Mouse (Mus musculus): Measurements from ENCODE around the gene Nyap1. TPM values are rescaled to one million over a fixed set of nuclear protein-coding genes. Genes with fewer than 3 reads are reported as not detected.
A peak's percentile ranks its signal among the peaks of the same experiment; 100 is the strongest.

Nyap1 gene
- polyA plus RNA-seq, 1 experiment: 12.4 TPM

GRCm38 (mm10) chr5:137718020-137718790 lies 23.2 kb downstream of the Nyap1 start:
- Histone ChIP-seq H3K27me3 (ENCODE audit: control insufficient read depth, insufficient read depth, low read length, poor library complexity, severe bottlenecking) (no peaks in the 10 kb centered on the region), H3K36me3 (ENCODE audit: control insufficient read depth, insufficient read depth, low read length, poor library complexity, severe bottlenecking) (no peaks in the 10 kb centered on the region), H3K9me3 (replicated peaks; ENCODE audit: control insufficient read depth, insufficient read depth, low read length, poor library complexity, severe bottlenecking) (0 out of 2 replicates have a peak, but pooled peaks cover 2% of the 10 kb centered on the region), H3K9ac (ENCODE audit: low read depth, poor library complexity, severe bottlenecking) (no peak overlapping the region), H3K27ac (ENCODE audit: insufficient read depth, low read length) (no peak overlapping the region), H3K4me1 (ENCODE audit: control insufficient read depth, insufficient read depth, low read length) (peaks cover 3% of the 10 kb centered on the region), H3K4me3 (ENCODE audit: low read depth, low read length) (no peak overlapping the region)
- TF ChIP-seq POLR2A (IDR thresholded peaks at IDR 0.05; ENCODE audit: insufficient read depth, low read length) (no peak), CTCF (IDR thresholded peaks at IDR 0.05; ENCODE audit: low read depth, low read length) (no peak), EP300 (IDR thresholded peaks at IDR 0.05; ENCODE audit: insufficient read depth, low read depth, low read length) (no peak)

- Histone ChIP-seq H3K4me3 (ENCODE audit: low read depth, low read length) (no peak overlapping the region), H3K9ac (ENCODE audit: low read depth, poor library complexity, severe bottlenecking) (no peak overlapping the region), H3K27ac (ENCODE audit: insufficient read depth, low read length) (no peak overlapping the region), H3K4me1 (ENCODE audit: control insufficient read depth, insufficient read depth, low read length) (peaks cover 3% of the 10 kb centered on the region), H3K27me3 (ENCODE audit: control insufficient read depth, insufficient read depth, low read length, poor library complexity, severe bottlenecking) (no peaks in the 10 kb centered on the region), H3K36me3 (ENCODE audit: control insufficient read depth, insufficient read depth, low read length, poor library complexity, severe bottlenecking) (no peaks in the 10 kb centered on the region), H3K9me3 (replicated peaks; ENCODE audit: control insufficient read depth, insufficient read depth, low read length, poor library complexity, severe bottlenecking) (0 out of 2 replicates have a peak, but pooled peaks cover 2% of the 10 kb centered on the region)
- TF ChIP-seq CTCF (IDR thresholded peaks at IDR 0.05; ENCODE audit: low read depth, low read length): no peak
- no peak for TF ChIP-seq POLR2A (IDR thresholded peaks at IDR 0.05; ENCODE audit: insufficient read depth, low read length)
- no peak for TF ChIP-seq EP300 (IDR thresholded peaks at IDR 0.05; ENCODE audit: insufficient read depth, low read depth, low read length)
Measured at GRCm38 (mm10) chr5:137715685-137716084, 25.7 kb downstream of the Nyap1 start.

- Histone ChIP-seq H3K4me3 (ENCODE audit: low read depth, low read length) (no peak overlapping the region), H3K36me3 (ENCODE audit: control insufficient read depth, insufficient read depth, low read length, poor library complexity, severe bottlenecking) (no peaks in the 10 kb centered on the region), H3K4me1 (ENCODE audit: control insufficient read depth, insufficient read depth, low read length) (no peaks in the 10 kb centered on the region), H3K27ac (ENCODE audit: insufficient read depth, low read length) (no peak overlapping the region), H3K9ac (ENCODE audit: low read depth, poor library complexity, severe bottlenecking) (no peak overlapping the region), H3K9me3 (replicated peaks; ENCODE audit: control insufficient read depth, insufficient read depth, low read length, poor library complexity, severe bottlenecking) (0 out of 2 replicates have a peak, but pooled peaks cover 2% of the 10 kb centered on the region), H3K27me3 (ENCODE audit: control insufficient read depth, insufficient read depth, low read length, poor library complexity, severe bottlenecking) (no peaks in the 10 kb centered on the region)
- no peak for TF ChIP-seq EP300 (IDR thresholded peaks at IDR 0.05; ENCODE audit: insufficient read depth, low read depth, low read length)
- TF ChIP-seq CTCF (IDR thresholded peaks at IDR 0.05; ENCODE audit: low read depth, low read length): no peak
- TF ChIP-seq POLR2A (IDR thresholded peaks at IDR 0.05; ENCODE audit: insufficient read depth, low read length): no peak
Measured at GRCm38 (mm10) chr5:137713454-137713853, 28.0 kb downstream of the Nyap1 start.

- Histone ChIP-seq H3K9ac (ENCODE audit: low read depth, poor library complexity, severe bottlenecking) (no peak overlapping the region), H3K27me3 (ENCODE audit: control insufficient read depth, insufficient read depth, low read length, poor library complexity, severe bottlenecking) (no peaks in the 10 kb centered on the region), H3K27ac (ENCODE audit: insufficient read depth, low read length) (no peak overlapping the region), H3K4me3 (ENCODE audit: low read depth, low read length) (no peak overlapping the region), H3K36me3 (ENCODE audit: control insufficient read depth, insufficient read depth, low read length, poor library complexity, severe bottlenecking) (no peaks in the 10 kb centered on the region), H3K9me3 (replicated peaks; ENCODE audit: control insufficient read depth, insufficient read depth, low read length, poor library complexity, severe bottlenecking) (no peaks in the 10 kb centered on the region), H3K4me1 (ENCODE audit: control insufficient read depth, insufficient read depth, low read length) (no peaks in the 10 kb centered on the region)
- TF ChIP-seq POLR2A (IDR thresholded peaks at IDR 0.05; ENCODE audit: insufficient read depth, low read length) (no peak), EP300 (IDR thresholded peaks at IDR 0.05; ENCODE audit: insufficient read depth, low read depth, low read length) (peak; percentile 73; the same call in 1 of the 2 replicates), CTCF (IDR thresholded peaks at IDR 0.05; ENCODE audit: low read depth, low read length) (no peak)
Measured at GRCm38 (mm10) chr5:137706913-137707633, 34.3 kb downstream of the Nyap1 start.

- TF ChIP-seq POLR2A (IDR thresholded peaks at IDR 0.05; ENCODE audit: insufficient read depth, low read length) (no peak), EP300 (IDR thresholded peaks at IDR 0.05; ENCODE audit: insufficient read depth, low read depth, low read length) (no peak), CTCF (IDR thresholded peaks at IDR 0.05; ENCODE audit: low read depth, low read length) (no peak)
- H3K36me3 ChIP-seq (ENCODE audit: control insufficient read depth, insufficient read depth, low read length, poor library complexity, severe bottlenecking): no peaks in the 10 kb centered on the region
- no peak overlapping the region for H3K4me3 ChIP-seq (ENCODE audit: low read depth, low read length)
- no peak overlapping the region for H3K9ac ChIP-seq (ENCODE audit: low read depth, poor library complexity, severe bottlenecking)
- no peak overlapping the region for H3K27ac ChIP-seq (ENCODE audit: insufficient read depth, low read length)
- H3K4me1 ChIP-seq (ENCODE audit: control insufficient read depth, insufficient read depth, low read length): no peaks in the 10 kb centered on the region
- no peaks in the 10 kb centered on the region for H3K27me3 ChIP-seq (ENCODE audit: control insufficient read depth, insufficient read depth, low read length, poor library complexity, severe bottlenecking)
- H3K9me3 ChIP-seq (replicated peaks; ENCODE audit: control insufficient read depth, insufficient read depth, low read length, poor library complexity, severe bottlenecking): no peaks in the 10 kb centered on the region
Measured at GRCm38 (mm10) chr5:137705242-137705641, 36.2 kb downstream of the Nyap1 start.

- H3K4me1 ChIP-seq (ENCODE audit: control insufficient read depth, insufficient read depth, low read length): peaks cover 1% of the 10 kb centered on the region
- H3K9ac ChIP-seq (ENCODE audit: low read depth, poor library complexity, severe bottlenecking): no peak overlapping the region
- H3K9me3 ChIP-seq (replicated peaks; ENCODE audit: control insufficient read depth, insufficient read depth, low read length, poor library complexity, severe bottlenecking): no peaks in the 10 kb centered on the region
- H3K27ac ChIP-seq (ENCODE audit: insufficient read depth, low read length): no peak overlapping the region
- no peak overlapping the region for H3K4me3 ChIP-seq (ENCODE audit: low read depth, low read length)
- TF ChIP-seq EP300 (IDR thresholded peaks at IDR 0.05; ENCODE audit: insufficient read depth, low read depth, low read length) (no peak), POLR2A (IDR thresholded peaks at IDR 0.05; ENCODE audit: insufficient read depth, low read length) (no peak), CTCF (IDR thresholded peaks at IDR 0.05; ENCODE audit: low read depth, low read length) (no peak)
- no peaks in the 10 kb centered on the region for H3K27me3 ChIP-seq (ENCODE audit: control insufficient read depth, insufficient read depth, low read length, poor library complexity, severe bottlenecking)
- H3K36me3 ChIP-seq (ENCODE audit: control insufficient read depth, insufficient read depth, low read length, poor library complexity, severe bottlenecking): no peaks in the 10 kb centered on the region
Measured at GRCm38 (mm10) chr5:137699850-137700249, 41.6 kb downstream of the Nyap1 start.
